Mouse (Mus musculus): ENCODE data around the gene Madd.

Gene Madd

DNA sequence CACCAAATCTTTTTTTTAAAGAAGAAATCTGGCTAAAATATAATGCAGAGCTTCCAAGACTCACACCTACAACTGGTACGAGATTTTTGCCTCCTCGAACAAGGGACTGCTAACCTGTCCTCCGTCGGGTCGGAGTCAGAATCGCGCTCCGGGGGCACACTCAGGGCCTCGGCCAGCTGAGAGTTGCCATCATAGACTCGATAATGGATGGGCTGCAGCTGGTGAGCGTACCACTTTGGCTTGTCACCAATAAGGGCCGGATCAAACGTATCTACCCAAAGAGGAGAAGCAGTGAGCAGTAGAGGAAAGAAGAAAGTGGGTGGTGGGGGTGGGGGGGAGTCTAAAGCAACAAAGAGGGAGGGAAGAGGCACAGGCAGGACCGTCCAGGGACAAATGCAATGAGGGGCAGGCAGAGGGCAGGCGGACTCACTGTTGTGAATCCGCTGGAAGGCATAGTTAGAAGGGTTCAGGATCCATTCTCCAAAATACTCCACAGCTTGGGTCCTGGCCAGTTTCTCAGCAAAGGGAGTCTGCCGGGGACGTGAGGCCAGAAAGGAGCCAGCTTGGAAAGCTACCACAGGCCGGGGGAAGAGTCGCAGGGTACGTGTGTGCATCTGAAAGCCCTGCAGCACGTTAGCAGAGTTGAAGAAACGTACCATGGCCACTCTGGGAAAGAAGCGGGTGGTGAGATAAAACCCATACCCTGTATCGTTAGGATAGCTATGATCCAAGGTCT is 13.9 kb downstream of the Madd start:
- no peak for DNase-seq (ENCODE audit: low spot score)

DNA sequence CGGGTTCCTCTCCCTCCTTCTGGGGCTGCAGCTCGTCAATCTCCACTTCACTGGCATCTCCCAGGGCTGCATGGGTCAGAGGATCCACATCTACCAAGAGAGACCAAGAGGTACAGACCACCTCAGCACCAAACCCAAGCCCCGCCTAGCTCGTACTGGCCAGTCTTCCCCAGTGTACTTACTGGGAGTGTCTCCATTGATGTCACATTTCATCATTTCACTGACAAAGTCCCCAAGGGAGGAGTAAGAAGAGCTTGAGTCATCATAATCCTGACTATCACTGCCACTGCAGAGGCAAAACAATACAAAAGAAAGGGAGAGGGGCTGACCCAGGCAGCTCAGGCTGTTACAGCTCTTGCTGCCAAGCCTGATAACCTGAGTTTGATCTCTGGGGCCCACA is 16.0 kb downstream of the Madd start:
- no peak for DNase-seq (ENCODE audit: low spot score)

DNA sequence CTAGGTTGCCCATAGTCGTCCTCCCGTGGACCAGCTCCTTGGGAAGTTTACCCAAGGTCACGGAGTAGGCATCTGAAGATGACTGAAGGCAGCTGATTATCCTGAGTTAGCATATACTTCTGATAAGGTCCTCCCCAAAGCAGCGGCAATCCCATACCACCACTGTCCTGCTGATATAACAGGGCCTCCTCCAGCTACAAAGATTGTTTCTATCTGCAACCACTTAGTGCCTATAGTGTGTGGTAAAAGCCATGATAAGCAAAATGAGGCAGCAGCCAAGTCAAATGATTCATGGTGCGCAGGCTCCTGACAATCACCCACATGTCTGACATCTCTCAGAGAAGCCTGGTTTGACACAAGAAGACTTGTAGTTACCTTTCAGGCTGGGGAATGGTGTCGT is 18.6 kb downstream of the Madd start:
- DNase-seq (ENCODE audit: low spot score) = no peak

DNA sequence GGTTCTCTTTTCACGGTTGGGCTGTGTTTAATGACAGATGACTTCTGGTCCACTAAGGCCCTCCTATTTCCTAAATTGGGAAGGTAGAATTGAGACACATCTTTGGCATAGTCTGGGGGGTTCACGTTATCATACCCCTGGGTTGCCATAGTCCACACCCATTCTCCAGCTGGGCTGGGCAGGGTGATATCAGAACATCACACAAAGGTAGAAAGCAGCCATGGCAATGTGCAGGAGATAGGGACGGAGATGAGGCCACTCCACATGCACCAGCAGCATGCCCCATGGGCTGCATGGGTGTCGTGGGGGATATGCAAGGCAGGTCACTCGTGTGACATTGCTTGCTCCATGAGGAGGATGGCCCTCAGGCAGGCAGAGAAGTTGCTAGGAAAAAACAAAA is 20.1 kb downstream of the Madd start:
- no peak for DNase-seq (ENCODE audit: low spot score)

DNA sequence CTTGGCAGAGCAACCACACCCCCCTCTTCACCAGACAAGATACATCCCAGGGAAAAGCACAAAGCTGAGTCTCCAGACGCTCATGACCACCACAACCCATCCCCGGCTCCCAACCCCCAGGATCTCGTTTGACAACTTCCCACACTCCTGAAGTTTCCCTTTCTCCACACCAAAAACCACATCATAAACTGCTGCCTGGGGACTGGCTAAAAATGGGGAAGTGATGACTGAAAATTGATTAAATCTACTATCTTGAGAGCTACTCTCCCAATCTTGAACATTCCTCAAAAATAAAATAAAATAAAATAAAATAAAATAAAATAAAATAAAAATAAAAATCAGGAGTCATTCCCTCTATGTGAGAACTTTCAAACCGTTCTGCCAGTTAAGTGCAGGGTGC is 20.7 kb downstream of the Madd start:
- DNase-seq (ENCODE audit: low spot score) = no peak

DNA sequence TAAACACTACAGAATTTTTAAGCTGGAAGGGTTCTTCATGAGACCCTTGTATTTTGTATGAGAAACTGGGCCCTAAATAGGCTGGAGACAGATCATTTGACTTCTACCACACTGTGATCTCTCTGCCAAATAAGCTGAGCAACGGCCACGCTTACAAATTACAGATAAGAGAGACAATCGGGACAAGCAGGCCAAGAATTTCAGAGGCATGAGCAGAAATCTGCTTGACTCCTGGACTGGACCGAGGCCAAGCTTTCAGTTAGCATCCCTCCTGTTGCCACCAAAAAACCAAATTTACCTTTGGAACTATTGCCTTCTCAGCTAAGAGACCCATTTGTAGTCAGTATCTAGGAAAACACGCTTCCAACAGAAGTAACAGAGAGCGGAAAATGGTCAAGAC is 23.0 kb downstream of the Madd start:
- DNase-seq (ENCODE audit: low spot score) = no peak

DNA sequence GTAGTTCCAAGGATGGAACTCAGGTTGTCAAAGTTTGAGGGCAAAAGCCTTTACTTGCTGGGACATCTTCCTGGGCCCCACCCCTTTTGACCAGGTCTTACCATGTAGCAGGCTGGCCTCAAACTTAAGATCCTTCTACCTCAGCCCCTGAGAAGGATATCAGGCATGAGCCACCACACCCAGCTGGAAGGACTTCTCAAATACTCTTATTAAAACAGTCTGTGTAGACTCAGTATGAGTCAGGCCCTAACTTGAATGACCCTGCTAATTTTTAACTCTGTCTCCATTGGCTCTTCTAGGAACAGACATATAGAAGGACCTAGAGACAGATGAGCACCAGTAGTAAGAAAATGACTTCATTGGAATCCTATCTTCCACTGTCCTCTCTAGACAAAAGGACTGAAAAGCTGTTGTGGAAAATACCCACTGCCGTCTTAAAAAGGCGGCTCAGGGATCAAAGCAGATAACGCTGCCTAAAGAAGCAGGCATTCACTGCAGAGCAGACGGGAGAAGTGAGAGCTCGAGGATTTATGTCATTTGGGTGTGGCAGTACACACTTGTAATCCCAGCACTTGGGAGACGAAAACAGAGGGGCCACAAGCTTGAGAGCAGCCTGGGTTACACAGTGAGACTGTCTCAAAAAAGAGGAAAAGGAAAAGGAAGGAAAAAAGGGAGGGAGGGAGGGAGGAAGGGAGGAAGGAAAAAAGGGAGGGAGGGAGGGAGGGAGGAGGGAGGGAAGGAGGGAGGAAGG is 26.5 kb downstream of the Madd start:
- DNase-seq (ENCODE audit: low spot score) = no peak

DNA sequence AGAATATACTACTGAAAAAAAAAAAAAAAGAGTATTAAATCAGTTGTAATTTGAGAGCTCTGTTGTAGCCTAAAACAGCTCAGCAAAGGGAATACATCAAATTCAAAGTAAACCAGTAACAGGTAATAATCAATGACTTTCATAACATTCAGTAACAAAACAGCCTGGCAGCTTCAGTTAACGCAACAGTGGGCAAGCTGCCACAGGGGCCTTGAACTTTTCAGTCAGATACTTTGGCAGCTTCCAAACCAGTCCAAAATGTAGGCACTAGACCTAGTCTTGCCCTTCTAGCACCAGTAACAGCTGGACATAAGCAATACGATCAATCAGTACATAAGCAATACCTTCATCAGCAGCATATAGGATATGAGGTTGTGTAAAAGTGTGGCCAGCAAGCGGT is 29.5 kb downstream of the Madd start:
- no peak for DNase-seq (ENCODE audit: low spot score)

DNA sequence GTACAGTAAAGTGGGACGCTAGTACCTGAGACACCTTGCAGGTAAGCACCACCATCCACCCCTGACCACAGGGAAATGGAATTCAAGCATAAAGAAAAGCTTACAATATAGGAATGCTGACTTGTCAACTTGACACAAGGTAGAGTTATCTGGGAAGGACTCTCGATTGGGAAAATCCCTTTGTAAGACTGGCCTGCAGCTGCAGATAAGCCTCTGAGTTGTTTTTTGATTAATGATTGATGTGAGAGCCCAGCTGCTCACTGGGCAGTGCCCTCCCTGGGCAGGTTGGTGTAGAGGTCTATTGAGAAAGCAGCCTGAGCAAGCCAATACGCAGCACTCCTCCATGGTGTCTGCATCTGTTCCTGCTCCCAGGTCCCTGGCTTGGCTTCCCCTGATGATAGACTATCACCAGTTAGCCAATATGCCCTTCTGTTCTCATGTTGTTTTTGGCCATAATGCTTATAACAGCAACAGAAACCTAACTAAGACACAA is 30.7 kb downstream of the Madd start:
- DNase-seq (ENCODE audit: low spot score) = no peak

DNA sequence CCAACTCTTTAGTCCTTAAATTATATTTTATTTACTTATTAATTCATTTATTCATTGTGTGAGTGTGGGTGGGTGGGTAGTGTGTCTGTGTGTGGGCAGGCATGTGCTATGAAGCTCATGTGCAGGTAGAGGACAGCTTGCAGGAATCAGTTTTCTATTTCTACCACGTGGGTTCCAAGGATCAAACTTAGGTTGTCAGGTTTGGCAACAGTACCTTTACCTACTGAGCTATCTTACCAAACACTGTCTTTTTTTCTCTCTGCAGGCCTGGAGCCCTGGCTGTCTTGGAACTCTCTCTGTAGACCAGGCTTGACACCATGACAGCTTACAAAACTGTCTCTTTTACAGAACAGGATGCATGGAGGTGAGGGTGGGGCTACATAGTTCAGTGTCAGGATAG is 32.3 kb downstream of the Madd start:
- DNase-seq (ENCODE audit: low spot score) = no peak

DNA sequence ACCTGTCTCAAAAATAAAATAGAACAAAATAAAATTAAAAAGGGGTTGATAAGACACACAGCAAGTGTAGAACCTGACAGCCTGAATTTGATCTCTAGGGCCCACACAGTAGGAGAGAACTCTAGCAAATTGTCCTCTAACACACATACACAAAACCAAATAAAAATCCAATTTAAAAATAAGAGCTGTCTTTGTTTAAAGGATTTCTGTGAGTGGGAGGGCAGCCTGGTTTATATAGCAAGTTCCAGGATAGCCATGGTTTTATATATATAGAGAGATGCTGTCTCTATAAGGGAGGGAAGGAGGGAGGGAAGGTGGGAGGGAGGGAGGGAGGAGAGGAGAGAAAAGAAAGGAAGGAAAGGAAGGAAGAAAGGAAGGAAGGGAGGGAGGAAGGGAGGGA is 35.5 kb downstream of the Madd start:
- DNase-seq (ENCODE audit: low spot score) = no peak

DNA sequence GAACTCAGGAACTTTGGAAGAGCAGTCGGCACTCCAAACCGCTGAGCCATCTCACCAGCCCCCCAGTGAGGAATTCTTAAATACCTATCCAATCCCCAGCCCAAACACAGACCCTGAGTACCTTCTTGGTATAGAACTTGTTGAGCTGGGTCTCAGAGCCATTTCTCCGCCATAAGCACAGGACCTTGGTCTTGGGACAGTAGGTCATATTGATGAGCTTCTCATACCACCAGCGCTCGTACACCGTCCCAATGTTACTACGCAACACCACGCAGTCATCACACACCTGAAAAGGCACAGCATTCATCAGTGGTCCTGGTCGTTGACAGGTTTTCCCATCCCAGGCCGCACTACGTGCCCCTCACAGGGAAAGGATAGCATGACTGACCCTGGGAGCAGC is 40.2 kb downstream of the Madd start:
- DNase-seq (ENCODE audit: low spot score) = no peak

DNA sequence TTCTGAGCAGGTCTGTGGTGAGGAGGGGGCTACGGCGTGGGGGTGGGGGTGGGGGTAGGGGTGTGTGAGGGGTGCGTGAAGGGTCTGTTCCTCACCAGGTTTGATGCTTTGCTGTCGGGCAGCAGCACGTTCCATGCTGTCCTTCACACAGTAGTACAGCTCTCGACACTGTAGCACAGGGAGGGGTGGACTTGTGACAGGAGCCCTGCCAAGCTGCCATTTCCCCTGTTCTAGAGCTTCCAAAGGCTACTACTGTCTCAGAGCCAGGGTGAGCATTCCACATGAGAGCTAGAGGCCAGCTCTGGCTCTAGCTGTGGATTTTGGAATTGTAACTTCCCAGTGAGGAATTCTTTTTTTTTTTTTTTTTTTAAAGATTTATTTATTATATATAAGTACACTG is 40.7 kb downstream of the Madd start:
- no peak for DNase-seq (ENCODE audit: low spot score)

DNA sequence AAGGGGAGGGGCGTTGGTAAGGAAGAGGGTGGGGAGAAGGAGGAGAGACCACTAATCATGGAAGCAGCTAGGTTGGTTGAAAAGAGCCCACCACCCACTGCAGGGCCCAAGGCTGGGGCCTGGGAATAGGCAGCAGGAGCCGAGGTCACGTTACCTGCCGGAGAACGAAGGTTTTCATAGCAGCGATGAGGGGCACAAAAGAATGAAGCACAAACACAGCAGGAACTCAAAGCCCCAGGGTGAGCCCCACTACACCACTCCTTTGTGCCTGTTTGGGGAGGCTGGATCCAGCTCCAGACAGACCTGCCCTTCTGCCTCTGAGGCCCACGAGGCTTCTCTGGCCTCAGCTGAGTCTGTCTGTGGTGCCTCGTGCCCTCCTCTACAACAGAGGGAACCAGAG is 43.9 kb downstream of the Madd start:
- DNase-seq (ENCODE audit: low spot score) = no peak

DNA sequence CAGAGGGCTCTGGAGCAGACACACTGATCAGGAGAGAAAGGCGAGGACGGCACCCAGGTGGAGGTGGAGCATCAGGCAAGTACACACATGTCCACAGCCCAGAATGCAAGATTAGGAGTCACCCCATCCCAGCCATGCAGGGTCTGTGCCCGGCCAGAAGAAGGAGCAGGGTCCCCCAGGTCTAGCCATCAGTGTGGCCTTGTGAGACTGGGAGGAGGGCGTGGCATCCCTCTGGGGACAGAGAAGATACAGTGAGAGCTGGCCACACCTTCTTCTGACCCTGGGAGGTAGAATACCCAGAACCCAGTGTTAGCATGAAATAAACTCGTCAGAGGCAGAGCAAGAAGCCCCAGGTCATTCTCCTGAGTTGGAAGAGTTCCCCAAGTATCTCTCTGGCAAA is 44.3 kb downstream of the Madd start:
- DNase-seq (ENCODE audit: low spot score) = no peak

DNA sequence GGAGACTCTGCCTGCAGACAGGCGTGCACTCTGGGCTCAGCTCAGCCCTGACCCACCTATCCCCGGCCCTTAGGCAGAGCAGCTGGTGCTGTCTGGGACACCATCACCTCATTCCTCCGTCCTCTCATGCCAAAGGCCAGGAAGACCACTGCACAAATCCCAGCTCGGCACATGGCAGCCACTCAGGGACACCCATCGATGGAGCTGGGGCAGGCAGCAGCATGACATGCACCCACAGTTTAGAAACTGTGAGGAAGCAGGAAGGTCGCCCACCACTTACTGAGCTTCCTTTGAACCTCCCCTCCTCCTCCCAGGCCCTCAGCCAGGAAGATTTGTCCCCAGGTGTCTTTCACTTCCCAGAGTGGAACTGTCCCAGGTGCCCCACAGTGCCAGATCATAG is 46.2 kb downstream of the Madd start:
- no peak for DNase-seq (ENCODE audit: low spot score)

DNA sequence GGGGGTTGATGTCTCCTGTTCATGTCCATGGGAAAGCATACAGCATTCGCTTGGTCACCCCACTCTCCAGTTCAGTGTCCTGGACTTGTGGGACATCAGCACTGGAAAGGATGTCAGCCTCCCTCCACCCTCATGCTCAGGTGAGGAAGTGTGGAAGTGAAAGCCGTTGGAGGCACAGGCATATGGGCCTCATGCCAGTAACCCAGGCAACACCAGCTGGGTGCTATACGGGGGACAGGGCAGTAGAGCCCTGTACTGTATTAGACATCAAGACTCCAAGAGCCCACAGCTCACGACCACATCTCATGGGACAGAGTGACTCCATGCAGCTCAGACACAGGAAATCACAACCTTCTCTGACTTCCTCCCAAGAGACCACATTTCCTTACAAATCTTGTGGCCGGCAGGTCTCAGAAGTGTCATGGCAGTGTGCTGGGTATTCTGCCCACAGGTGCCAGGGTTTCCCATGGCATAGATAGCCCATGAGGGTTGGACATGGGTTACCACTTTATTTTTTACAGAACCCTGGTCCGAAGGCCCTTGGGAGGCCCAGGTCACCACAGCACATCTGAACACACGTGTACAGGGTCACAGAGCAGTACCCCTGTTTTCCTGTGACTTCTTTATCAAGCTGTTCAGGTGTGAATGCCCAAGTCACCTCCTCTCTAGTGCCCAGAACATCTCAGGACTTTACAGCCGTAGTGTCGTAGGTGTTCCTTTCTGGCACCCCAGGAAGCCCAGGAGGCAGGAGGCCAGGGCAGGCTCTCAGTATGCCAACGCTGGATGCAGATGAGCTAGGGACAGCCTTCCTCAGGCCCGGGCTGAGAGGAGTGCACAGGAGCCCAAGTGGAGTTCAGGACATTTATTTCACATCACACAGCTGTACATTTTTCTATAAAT is 46.9 kb downstream of the Madd start:
- DNase-seq (ENCODE audit: low spot score) = no peak

DNA sequence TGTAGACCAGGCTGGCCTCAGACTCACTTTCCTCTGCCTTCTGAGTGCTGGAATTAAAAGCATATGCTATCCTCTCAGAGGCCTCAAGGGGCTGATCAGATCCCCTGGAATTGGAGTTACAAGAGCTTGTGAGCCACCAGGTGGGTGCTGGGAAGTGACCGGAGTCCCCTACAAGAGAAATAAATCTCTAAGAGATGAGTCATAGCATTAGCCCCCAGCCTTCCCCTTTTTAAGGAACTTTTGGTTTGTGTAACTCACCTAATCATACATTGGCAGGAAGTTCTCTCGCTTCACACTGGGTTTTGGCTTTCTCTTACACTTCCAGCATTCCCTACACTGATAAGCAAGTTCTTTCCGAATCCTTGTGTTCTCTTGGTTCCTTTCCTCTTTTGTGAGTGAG is 51.6 kb downstream of the Madd start:
- DNase-seq (ENCODE audit: low spot score) = no peak

DNA sequence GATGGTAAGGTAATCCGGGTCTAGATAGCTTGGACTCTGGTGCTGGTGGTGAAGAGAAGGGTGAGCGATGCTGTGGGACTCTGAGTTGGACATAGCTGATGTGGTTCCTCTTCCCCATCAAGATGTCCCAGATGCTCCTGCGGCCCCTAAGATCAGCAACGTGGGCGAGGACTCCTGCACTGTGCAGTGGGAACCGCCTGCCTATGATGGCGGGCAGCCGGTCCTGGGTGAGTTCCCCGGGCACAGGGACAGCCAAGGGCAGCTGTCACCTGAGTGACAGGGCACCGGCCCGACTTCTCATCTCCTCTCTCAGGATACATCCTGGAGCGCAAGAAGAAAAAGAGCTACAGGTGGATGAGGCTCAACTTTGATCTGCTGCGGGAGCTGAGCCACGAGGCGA is 52.4 kb downstream of the Madd start:
- no peak for DNase-seq (ENCODE audit: low spot score)

DNA sequence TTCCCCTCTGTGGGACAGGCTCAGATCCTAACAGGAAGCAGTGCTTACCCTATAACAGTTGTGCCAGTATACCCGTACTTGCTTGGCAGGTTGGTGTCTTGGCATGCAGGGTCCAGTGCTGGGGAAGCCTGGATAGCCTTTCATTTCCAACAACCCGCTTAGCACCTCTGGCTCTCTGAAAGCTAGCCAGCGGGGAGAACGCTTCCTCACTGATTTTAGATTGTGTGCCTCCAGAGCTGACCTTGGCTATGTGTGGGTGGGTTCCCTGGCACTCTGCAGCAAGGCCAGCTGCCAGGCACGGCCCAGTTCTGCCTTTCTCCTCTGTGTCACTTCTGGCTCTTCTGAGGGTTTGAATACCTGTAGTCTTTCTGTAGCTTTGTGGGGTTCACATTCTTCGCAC is 53.5 kb downstream of the Madd start:
- no peak for DNase-seq (ENCODE audit: low spot score)

DNA sequence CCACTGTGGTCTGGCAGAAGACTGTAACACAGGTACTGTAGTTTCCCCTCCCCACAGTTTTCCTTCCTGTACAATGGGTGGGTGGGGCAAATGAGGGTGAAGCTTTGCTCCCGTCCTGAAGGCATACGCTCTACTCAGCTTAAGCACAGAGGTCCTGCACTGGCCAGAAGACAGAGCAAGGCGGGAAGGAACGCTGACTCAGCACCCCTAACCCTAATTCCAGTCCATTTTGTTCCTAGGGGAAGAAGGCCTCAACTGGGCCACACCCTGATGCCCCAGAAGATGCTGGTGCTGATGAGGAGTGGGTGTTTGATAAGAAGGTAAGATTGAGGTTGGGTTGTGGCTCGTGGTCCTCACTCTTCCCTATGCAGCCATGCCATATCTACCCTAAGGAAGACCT is 54.9 kb downstream of the Madd start:
- DNase-seq (ENCODE audit: low spot score) = no peak

DNA sequence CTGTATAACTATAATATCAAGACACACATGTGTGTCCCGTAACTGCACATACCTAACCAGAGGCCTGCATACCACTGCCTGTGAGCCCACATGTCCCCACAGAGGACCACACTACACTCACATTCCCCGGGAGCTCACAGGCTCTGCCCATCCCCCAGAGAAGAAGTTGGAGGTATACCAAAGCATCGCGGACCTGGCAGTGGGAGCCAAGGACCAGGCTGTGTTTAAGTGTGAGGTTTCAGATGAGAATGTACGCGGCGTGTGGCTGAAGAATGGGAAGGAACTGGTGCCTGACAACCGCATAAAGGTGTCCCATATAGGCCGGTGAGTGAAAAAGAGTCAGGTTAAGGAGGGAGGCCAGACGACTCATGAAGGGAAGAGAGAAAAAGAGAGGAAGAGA is 58.5 kb downstream of the Madd start:
- no peak for DNase-seq (ENCODE audit: low spot score)

DNA sequence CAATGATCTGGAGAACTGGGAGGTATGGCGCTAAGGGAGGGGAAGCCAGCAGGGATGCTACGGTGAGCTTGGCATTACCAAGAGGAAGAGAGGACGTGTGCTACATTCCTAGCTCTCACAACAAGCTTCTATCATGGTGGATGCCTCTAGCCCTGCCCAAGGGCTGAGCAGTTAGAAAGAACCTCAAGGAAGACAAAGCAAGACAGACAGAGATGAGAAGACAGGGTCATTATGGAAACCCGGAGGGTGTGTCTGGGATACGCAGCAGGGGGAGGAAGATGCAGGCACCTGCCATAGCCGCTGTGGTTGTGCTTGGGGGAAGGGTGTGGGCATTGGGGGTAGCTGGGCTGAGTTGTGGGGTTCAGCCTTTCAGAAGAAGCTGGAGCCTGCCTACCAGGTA is 60.1 kb downstream of the Madd start:
- no peak for DNase-seq (ENCODE audit: low spot score)

Data from urinary bladder, postnatal 10 days (tissue).